Mouse (Mus musculus): ENCODE data around the gene Npm1.

The Npm1 gene

GRCm38 (mm10) chr11:33179802-33180201 is 16.8 kb upstream of the Npm1 start:
- DNase-seq = no peak

- peak; percentile 34 for DNase-seq
These were observed 13.7 kb upstream of the Npm1 start for GRCm38 (mm10) chr11:33176525-33177245.

- DNase-seq = no peak
These were observed 12.8 kb upstream of the Npm1 start for GRCm38 (mm10) chr11:33175768-33176167.

- peak; percentile 48 for DNase-seq
These were observed 7.5 kb upstream of the Npm1 start for GRCm38 (mm10) chr11:33170489-33170888.

GRCm38 (mm10) chr11:33162211-33162997 is 602 bp downstream of the Npm1 start:
- peak; percentile 72 for DNase-seq

- DNase-seq = no peak
These were observed 3.3 kb downstream of the Npm1 start for GRCm38 (mm10) chr11:33159741-33160140.

- no peak for DNase-seq
These were observed 5.4 kb downstream of the Npm1 start for GRCm38 (mm10) chr11:33157453-33158196.

- DNase-seq = no peak
These were observed 6.5 kb downstream of the Npm1 start for GRCm38 (mm10) chr11:33156436-33157015.

GRCm38 (mm10) chr11:33154459-33154858 is 8.5 kb downstream of the Npm1 start:
- no peak for DNase-seq

GRCm38 (mm10) chr11:33152997-33153396 is 10.0 kb downstream of the Npm1 start:
- no peak for DNase-seq

GRCm38 (mm10) chr11:33151780-33152145 is 11.2 kb downstream of the Npm1 start:
- no peak for DNase-seq

GRCm38 (mm10) chr11:33151128-33151779 is 11.8 kb downstream of the Npm1 start:
- DNase-seq = no peak

- no peak for DNase-seq
These were observed 12.6 kb downstream of the Npm1 start for GRCm38 (mm10) chr11:33150364-33150763.

- DNase-seq = no peak
These were observed 13.6 kb downstream of the Npm1 start for GRCm38 (mm10) chr11:33149453-33149852.

- DNase-seq = no peak
These were observed 13.9 kb downstream of the Npm1 start for GRCm38 (mm10) chr11:33149088-33149436.

- peak; percentile 54 for DNase-seq
These were observed 14.5 kb downstream of the Npm1 start for GRCm38 (mm10) chr11:33148338-33149087.

- no peak for DNase-seq
These were observed 15.3 kb downstream of the Npm1 start for GRCm38 (mm10) chr11:33147572-33148337.

- DNase-seq = peak; percentile 39
These were observed 15.8 kb downstream of the Npm1 start, which contains the start of gene Fgf18 for GRCm38 (mm10) chr11:33147171-33147571. TSS of gene Fgf18 (minus strand) at chr11:33147400.

- DNase-seq = peak; percentile 35
These were observed 16.3 kb downstream of the Npm1 start for GRCm38 (mm10) chr11:33146651-33147131.

- peak; percentile 88 for DNase-seq
These were observed 16.9 kb downstream of the Npm1 start for GRCm38 (mm10) chr11:33146143-33146497.

Measured in right cerebral cortex, postnatal 14 days (tissue).